Mouse (Mus musculus) liver, postnatal 0 days (tissue): ENCODE measurements around the gene Nsf.

Source experiments
- CTCF ChIP-seq: sonication (generic); IDR thresholded peaks from 2 replicates; pipeline ENCODE4 v1.5.1; 2016; ENCODE audit warnings: antibody characterized with exemption, low read depth
- EP300 ChIP-seq: IDR thresholded peaks from 2 replicates; pipeline ENCODE4 v1.6.1; 2016; ENCODE audit warnings: antibody characterized with exemption, low read depth, mild to moderate bottlenecking

DNA sequence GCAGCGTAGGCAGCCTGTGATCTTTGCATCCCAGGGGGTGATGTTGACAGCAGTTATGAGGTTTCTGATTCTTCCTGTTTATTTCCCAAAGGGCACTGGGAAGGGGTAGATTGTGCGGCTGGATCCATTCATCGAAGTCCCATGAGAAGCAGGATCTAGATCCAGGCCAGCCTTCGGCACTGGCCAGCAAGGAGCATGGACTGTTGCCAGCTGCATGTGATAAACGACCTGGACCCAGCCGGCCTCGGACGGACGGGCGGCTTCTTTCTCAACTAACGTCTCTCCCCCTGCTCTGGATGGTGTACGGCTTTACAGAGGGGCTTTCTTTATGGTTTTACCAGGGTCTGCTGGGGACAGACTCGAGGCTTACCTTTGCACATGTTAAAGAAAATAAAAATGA lies 137.9 kb downstream of the Nsf start:
- TF ChIP-seq EP300 (no peak), CTCF (no peak)
